Mouse (Mus musculus): ENCODE data around the gene 2610301B20Rik. TPM values are rescaled to one million over a fixed set of nuclear protein-coding genes. Genes with fewer than 3 reads are reported as not detected.

Gene 2610301B20Rik
- polyA plus RNA-seq, 1 experiment from 2014 or later, result 35.5 TPM

DNA sequence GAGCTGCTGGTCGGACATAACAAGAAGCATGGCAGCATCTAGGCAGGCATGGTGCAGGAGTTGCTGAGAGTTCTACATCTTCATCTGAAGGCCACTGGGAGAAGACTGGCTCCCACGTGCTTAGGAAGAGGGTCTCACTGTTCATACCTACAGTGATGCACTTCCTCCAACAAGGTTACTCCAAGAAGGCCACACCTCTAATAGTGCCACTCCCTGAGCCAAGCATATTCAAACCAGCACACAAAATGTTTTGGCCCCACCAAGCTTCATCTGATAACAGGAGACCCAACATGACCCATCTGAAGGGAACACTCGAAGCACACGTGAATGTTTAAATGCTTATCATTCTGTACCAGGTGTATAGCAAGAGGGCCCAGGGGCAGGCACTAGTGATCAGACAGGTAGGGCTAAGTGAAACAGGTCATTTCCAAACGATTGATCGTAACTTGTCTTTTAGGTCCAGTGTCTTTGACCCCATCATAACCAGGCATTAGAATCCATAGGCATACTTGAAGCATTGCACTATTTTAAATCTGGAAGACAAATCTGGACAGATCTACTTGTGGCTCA lies 37.7 kb downstream of the 2610301B20Rik start:
- Histone ChIP-seq H3K9me3 (no peaks in the 10 kb centered on the region), H3K4me1 (no peaks in the 10 kb centered on the region), H3K9ac (no peak overlapping the region), H3K4me3 (no peak overlapping the region), H3K27me3 (peaks cover 5% of the 10 kb centered on the region; the same call in 1 of the 2 replicates), H3K4me2 (replicated peaks) (no peak overlapping the region), H3K36me3 (no peaks in the 10 kb centered on the region), H3K27ac (no peak overlapping the region)
- 82% methylated on average over 6 of the region's 6 CpGs for WGBS
- ATAC-seq (ENCODE audit: low FRiP score, low read depth), result no peak

- Histone ChIP-seq H3K4me2 (replicated peaks) (no peak overlapping the region), H3K9ac (no peak overlapping the region), H3K27me3 (peaks cover 5% of the 10 kb centered on the region; the same call in 1 of the 2 replicates), H3K36me3 (no peaks in the 10 kb centered on the region), H3K9me3 (no peaks in the 10 kb centered on the region), H3K27ac (no peak overlapping the region), H3K4me1 (no peaks in the 10 kb centered on the region), H3K4me3 (no peak overlapping the region)
- WGBS, result 28% methylated on average over 7 of the region's 7 CpGs
- ATAC-seq (ENCODE audit: low FRiP score, low read depth), result peak; percentile 66
These were observed 38.5 kb downstream of the 2610301B20Rik start for GRCm38 (mm10) chr4:10912611-10913301.

DNA sequence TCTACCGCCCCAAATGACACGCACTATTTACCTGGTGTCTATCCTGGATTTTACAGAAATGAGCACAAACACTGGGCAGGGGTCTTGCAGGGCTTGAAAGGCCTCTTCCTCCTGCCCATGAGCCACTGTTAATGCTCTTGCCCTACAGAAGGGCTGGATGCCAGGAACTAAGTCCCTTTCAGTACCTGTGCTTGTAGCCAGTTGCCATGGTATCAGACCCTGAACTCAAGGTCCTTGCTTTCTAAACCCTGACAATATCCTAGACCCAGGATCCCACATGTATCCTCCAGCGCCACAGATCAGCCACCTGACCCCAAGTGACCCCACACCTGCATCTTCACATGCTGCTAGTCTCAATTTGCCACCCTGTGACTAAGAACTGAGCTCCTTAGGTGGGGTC lies 39.1 kb downstream of the 2610301B20Rik start:
- Histone ChIP-seq H3K9me3 (no peaks in the 10 kb centered on the region), H3K4me1 (no peaks in the 10 kb centered on the region), H3K36me3 (no peaks in the 10 kb centered on the region), H3K9ac (no peak overlapping the region), H3K4me2 (replicated peaks) (no peak overlapping the region), H3K27ac (no peak overlapping the region), H3K4me3 (no peak overlapping the region), H3K27me3 (peaks cover 5% of the 10 kb centered on the region; the same call in 1 of the 2 replicates)
- ATAC-seq (ENCODE audit: low FRiP score, low read depth), result no peak
- 85% methylated on average over 3 of the region's 3 CpGs for WGBS

GRCm38 (mm10) chr4:10914766-10915165 lies 40.5 kb downstream of the 2610301B20Rik start:
- WGBS, result 69% methylated on average over 2 of the region's 2 CpGs

DNA sequence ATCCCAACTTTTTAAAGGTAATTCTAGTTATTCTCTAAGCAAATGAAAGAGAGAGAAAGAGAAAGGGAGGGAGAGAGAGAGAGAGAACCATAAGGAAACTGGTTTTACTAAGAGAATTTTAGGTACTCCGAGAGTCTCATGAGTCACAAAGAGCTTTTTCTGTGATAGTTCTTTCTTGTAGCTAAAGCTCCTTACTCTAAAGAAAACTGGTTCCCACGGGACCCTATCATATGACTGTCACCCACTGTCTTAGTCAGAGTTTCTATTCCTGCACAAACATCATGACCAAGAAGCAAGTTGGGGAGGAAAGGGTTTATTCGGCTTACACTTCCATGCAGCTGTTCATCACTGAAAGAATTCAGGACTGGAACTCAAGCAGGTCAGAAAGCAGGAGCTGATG lies 41.0 kb downstream of the 2610301B20Rik start:
- no peak overlapping the region for H3K27ac ChIP-seq
- H3K9ac ChIP-seq, result no peak overlapping the region
- no peaks in the 10 kb centered on the region for H3K9me3 ChIP-seq
- H3K4me3 ChIP-seq, result no peak overlapping the region
- no peak overlapping the region for H3K4me2 ChIP-seq (replicated peaks)
- peaks cover 5% of the 10 kb centered on the region; the same call in 1 of the 2 replicates for H3K27me3 ChIP-seq
- 72% methylated on average over 3 of the region's 3 CpGs for WGBS
- no peak for ATAC-seq (ENCODE audit: low FRiP score, low read depth)
- H3K4me1 ChIP-seq, result no peaks in the 10 kb centered on the region
- no peaks in the 10 kb centered on the region for H3K36me3 ChIP-seq

More at GRCm38 (mm10) chr4:10914766-10915165, 40.5 kb downstream of the 2610301B20Rik start:
- Histone ChIP-seq H3K4me3 (no peak overlapping the region), H3K4me2 (replicated peaks) (no peak overlapping the region), H3K9me3 (no peaks in the 10 kb centered on the region), H3K36me3 (no peaks in the 10 kb centered on the region), H3K27ac (no peak overlapping the region), H3K27me3 (peaks cover 5% of the 10 kb centered on the region; the same call in 1 of the 2 replicates), H3K9ac (no peak overlapping the region), H3K4me1 (no peaks in the 10 kb centered on the region)
- no peak for ATAC-seq (ENCODE audit: low FRiP score, low read depth)

GRCm38 (mm10) chr4:10918402-10918801 lies 44.1 kb downstream of the 2610301B20Rik start:
- Histone ChIP-seq H3K4me3 (no peak overlapping the region), H3K27ac (no peak overlapping the region), H3K9me3 (no peaks in the 10 kb centered on the region), H3K9ac (no peak overlapping the region), H3K27me3 (no peaks in the 10 kb centered on the region), H3K4me2 (replicated peaks) (no peak overlapping the region), H3K36me3 (no peaks in the 10 kb centered on the region), H3K4me1 (no peaks in the 10 kb centered on the region)
- no peak for ATAC-seq (ENCODE audit: low FRiP score, low read depth)
- WGBS, result 83% methylated on average over 8 of the region's 8 CpGs

DNA sequence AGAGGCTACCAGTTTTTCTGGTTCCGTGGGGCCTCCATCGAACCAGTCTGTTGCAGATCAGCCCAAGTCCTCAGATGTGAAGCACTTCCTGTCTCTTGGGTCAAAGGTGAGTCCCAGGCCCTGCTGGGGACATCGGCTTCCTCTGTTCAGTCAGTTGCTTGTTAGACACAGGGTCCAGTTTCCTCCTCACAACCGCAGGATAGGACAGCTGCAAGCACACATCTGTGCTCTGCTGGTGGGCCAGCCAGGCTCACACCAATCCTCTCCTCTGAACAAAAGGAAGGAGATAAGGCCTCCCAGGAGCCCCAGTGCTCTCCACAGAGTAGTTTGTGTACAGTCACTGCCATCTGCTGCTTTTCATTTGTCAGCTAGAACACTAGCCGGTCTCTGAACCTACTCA lies 44.8 kb downstream of the 2610301B20Rik start:
- no peaks in the 10 kb centered on the region for H3K36me3 ChIP-seq
- ATAC-seq (ENCODE audit: low FRiP score, low read depth), result 0 out of 2 replicates have a peak, but pooled peaks have one; percentile 44
- WGBS, result 56% methylated on average over 5 of the region's 5 CpGs
- H3K9ac ChIP-seq, result no peak overlapping the region
- no peak overlapping the region for H3K27ac ChIP-seq
- H3K4me3 ChIP-seq, result no peak overlapping the region
- no peaks in the 10 kb centered on the region for H3K27me3 ChIP-seq
- no peaks in the 10 kb centered on the region for H3K9me3 ChIP-seq
- no peak overlapping the region for H3K4me2 ChIP-seq (replicated peaks)
- H3K4me1 ChIP-seq, result no peaks in the 10 kb centered on the region

DNA sequence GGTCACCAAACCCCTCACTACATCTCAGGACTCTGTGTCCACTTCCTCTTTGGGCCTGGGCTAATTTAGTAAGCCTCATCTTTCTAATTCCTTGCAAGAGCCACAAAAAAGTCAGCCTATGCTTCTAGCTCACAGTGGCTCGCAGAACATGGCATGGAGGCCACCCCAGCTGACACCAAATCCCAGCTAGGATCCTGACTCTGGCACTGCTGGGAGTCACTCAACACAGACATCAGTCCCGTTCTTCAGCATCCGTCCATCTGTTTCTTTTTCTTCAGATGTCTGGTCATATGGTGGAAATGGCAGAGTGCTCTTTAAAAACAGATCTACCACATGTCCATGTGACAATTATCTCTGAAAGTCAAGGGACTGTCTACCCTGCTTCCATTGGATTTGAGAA lies 45.2 kb downstream of the 2610301B20Rik start:
- H3K9me3 ChIP-seq, result no peaks in the 10 kb centered on the region
- H3K4me3 ChIP-seq, result no peak overlapping the region
- H3K4me2 ChIP-seq (replicated peaks), result no peak overlapping the region
- ATAC-seq (ENCODE audit: low FRiP score, low read depth), result no peak
- H3K36me3 ChIP-seq, result no peaks in the 10 kb centered on the region
- WGBS, result 83% methylated on average over 3 of the region's 3 CpGs
- no peaks in the 10 kb centered on the region for H3K4me1 ChIP-seq
- H3K27me3 ChIP-seq, result no peaks in the 10 kb centered on the region
- H3K9ac ChIP-seq, result no peak overlapping the region
- no peak overlapping the region for H3K27ac ChIP-seq

GRCm38 (mm10) chr4:10919987-10920386 lies 45.7 kb downstream of the 2610301B20Rik start:
- Histone ChIP-seq H3K4me3 (no peak overlapping the region), H3K9ac (no peak overlapping the region), H3K36me3 (no peaks in the 10 kb centered on the region), H3K27me3 (no peaks in the 10 kb centered on the region), H3K9me3 (no peaks in the 10 kb centered on the region), H3K4me2 (replicated peaks) (no peak overlapping the region), H3K27ac (no peak overlapping the region), H3K4me1 (no peaks in the 10 kb centered on the region)
- whole genome bisulfite sequencing, result 90% methylated on average over 6 of the region's 6 CpGs
- no peak for ATAC-seq (ENCODE audit: low FRiP score, low read depth)

- ATAC-seq (ENCODE audit: low FRiP score, low read depth), result no peak
- 92% methylated on average over 6 of the region's 6 CpGs for WGBS
- H3K27me3 ChIP-seq, result no peaks in the 10 kb centered on the region
These were observed 46.3 kb downstream of the 2610301B20Rik start for GRCm38 (mm10) chr4:10920622-10921021.

GRCm38 (mm10) chr4:10923180-10923579 lies 48.9 kb downstream of the 2610301B20Rik start:
- H3K36me3 ChIP-seq, result no peaks in the 10 kb centered on the region
- H3K27me3 ChIP-seq, result no peaks in the 10 kb centered on the region
- no peak overlapping the region for H3K27ac ChIP-seq
- no peak overlapping the region for H3K9ac ChIP-seq
- no peak for ATAC-seq (ENCODE audit: low FRiP score, low read depth)
- no peaks in the 10 kb centered on the region for H3K9me3 ChIP-seq
- H3K4me2 ChIP-seq (replicated peaks), result no peak overlapping the region
- no peak overlapping the region for H3K4me3 ChIP-seq
- no peaks in the 10 kb centered on the region for H3K4me1 ChIP-seq
- 75% methylated on average over 6 of the region's 6 CpGs for WGBS

More at GRCm38 (mm10) chr4:10920622-10921021, 46.3 kb downstream of the 2610301B20Rik start:
- H3K4me1 ChIP-seq, result no peaks in the 10 kb centered on the region
- no peak overlapping the region for H3K27ac ChIP-seq
- no peak overlapping the region for H3K4me3 ChIP-seq
- no peaks in the 10 kb centered on the region for H3K36me3 ChIP-seq
- no peak overlapping the region for H3K9ac ChIP-seq
- H3K4me2 ChIP-seq (replicated peaks), result no peak overlapping the region
- no peaks in the 10 kb centered on the region for H3K9me3 ChIP-seq

GRCm38 (mm10) chr4:10924140-10924539 lies 49.8 kb downstream of the 2610301B20Rik start:
- Histone ChIP-seq H3K9me3 (no peaks in the 10 kb centered on the region), H3K4me3 (no peak overlapping the region), H3K9ac (no peak overlapping the region), H3K4me2 (replicated peaks) (no peak overlapping the region), H3K27me3 (no peaks in the 10 kb centered on the region), H3K27ac (no peak overlapping the region), H3K36me3 (no peaks in the 10 kb centered on the region), H3K4me1 (no peaks in the 10 kb centered on the region)
- no peak for ATAC-seq (ENCODE audit: low FRiP score, low read depth)
- WGBS, result 73% methylated on average over 2 of the region's 2 CpGs

Measured in limb, embryonic 13.5 days (tissue).